Mouse (Mus musculus) splenic B cell, adult 2 months (primary cell): ENCODE data around the gene Chrna3.

ENCODE experiments used
- DNase-seq: peaks from one replicate; pipeline ENCODE4 v3.0.0-alpha.2; 2011; ENCODE audit warnings: low read depth, low spot score
- H3K27me3 ChIP-seq: 2 replicates; pipeline ENCODE4 v1.6.1; 2012; ENCODE audit warnings: mild to moderate bottlenecking, low read length, moderate library complexity, mixed read lengths; ENCODE audit not compliant: control insufficient read depth, poor library complexity, insufficient read depth, severe bottlenecking
- H3K36me3 ChIP-seq: 2 replicates; pipeline ENCODE4 v1.6.1; 2012; ENCODE audit warnings: mild to moderate bottlenecking, low read length, moderate library complexity, mixed read lengths; ENCODE audit not compliant: control insufficient read depth, poor library complexity, insufficient read depth, severe bottlenecking

The Chrna3 gene

DNA sequence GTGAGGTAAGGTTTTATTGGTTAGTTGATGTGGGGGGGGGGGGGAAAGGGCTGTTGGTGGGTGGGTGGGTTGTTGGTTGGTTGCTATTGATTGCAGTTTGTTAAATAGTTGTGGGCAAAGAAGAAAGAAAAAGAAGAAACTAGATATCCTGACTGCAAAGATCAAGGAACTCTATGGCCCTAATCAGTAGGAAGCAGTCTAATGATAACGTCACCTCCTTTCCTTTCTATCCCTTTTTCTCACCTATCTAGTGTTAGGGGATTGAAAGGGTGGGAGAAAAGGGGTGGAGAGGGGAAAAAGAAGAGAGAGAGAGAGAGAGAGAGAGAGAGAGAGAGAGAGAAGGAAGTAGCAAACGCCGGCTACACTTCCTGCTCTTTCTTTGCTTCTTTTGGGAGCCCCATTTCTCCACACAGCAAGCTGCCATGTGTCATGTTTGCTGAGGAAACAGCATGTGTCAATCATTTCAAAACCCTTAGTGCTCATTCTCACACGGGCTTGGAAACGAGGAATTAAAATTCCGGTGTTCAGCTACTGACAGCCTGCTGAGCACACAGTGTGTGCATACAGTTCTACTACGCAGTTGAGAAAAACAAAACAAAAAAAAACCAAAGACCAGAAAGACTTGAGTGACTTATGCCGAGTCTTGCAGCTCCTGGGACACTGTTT is 56.3 kb downstream of the Chrna3 start:
- no peak for DNase-seq

DNA sequence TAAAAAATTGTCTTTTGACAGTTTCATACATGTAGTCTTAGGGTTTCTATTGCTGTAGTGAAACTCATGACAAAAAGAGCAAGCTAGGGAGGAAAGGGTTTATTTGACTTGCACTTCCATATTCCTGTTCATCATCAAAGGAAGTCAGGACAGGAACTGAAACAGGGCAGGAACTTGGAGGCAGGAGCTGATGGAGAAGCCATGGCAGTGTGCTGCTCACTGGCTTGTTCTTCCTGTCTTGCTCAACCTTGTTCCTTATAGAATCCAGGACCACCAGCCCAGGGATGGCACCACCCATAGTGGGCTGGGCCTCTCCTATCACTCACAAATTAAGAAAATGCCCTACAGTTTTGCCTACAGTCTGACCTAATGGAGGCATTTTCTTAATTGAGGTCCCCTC is 62.7 kb downstream of the Chrna3 start:
- DNase-seq: no peak
- Histone ChIP-seq H3K27me3 (no peaks in the 10 kb centered on the region), H3K36me3 (0 out of 2 replicates have a peak, but pooled peaks cover 2% of the 10 kb centered on the region)

More for the DNA sequence above, 56.3 kb downstream of the Chrna3 start:
- Histone ChIP-seq H3K36me3 (no peaks in the 10 kb centered on the region), H3K27me3 (no peaks in the 10 kb centered on the region)

- Histone ChIP-seq H3K27me3 (no peaks in the 10 kb centered on the region), H3K36me3 (peaks cover 4% of the 10 kb centered on the region; the same call in 1 of the 2 replicates)
- DNase-seq: no peak
Observed at GRCm38 (mm10) chr9:54961059-54961458, 65.3 kb downstream of the Chrna3 start.
